Mouse (Mus musculus): ENCODE measurements around the gene Abl2.
A peak's percentile ranks its signal among the peaks of the same experiment; 100 is the strongest.
"Not testable (repeated sequence)": the region's sequence is repeated elsewhere in the genome, so short reads cannot be mapped to it uniquely, and the experiment has no call there.

Gene Abl2

DNA sequence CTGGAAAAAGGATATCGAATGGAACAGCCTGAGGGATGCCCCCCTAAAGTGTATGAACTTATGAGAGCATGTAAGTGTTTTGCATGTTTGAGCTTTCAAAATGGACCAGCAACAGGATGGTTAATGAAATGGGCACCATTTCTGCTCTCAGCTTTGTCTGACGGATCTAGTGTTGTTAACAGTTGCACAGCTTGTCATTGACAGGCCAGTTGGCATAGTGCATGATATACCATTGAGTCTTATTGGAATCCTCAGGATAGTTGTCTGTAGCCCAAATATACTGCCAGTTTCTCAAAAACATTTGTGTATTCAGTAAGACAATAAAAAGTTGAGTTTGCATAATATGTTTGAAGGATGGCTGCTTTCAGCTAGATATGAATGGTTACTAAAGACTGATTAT is 76.6 kb downstream of the Abl2 start:
- no peak for DNase-seq

DNA sequence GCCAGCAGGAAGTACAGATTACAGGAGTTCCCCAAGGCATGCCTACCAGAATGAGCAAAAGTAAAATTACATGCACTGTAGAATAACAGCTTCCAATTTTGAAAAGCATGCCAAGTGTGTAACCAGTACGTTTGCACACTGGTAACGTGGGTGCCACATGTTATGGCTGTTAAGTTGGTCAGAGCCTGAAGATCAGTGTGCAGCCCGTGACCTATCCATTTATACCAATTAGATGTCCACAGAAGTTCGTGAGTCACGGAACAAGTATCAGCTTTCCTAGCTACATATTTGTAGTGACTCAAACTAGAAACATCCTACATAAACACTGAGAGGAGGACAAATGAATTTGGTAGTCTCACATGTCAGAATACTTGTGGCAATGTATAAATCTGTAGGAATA is 80.9 kb downstream of the Abl2 start:
- no peak for DNase-seq

DNA sequence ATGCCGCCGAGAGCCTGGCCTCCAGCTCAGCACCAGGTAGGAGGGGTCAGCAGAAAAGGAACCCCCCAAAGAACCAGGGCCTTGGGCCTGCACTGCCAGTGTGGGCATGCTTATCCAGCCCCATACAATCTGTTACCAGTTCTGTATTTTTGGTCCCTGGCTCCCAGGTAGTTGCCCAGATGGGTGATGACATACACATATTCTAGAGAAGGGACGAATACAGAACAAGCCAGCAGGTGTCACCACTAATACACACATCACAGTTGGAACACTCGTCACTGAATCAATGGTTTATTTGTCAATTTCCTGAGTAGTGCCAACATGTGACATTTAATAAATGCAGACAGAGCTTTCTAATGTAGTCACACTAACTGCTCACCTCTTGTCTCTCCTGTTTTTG is 82.0 kb downstream of the Abl2 start:
- no peak for DNase-seq

DNA sequence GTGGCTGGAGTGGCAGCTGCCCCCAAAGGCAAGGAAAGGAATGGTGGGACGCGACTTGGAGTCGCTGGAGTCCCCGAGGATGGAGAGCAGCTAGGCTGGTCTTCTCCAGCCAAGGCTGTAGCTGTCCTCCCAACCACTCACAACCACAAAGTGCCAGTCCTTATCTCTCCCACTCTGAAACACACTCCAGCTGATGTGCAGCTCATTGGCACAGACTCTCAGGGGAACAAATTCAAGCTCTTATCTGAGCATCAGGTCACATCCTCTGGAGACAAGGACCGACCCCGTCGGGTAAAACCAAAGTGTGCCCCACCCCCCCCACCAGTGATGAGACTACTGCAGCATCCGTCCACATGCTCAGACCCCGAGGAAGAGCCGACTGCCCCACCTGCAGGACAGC is 83.2 kb downstream of the Abl2 start:
- no peak for DNase-seq

DNA sequence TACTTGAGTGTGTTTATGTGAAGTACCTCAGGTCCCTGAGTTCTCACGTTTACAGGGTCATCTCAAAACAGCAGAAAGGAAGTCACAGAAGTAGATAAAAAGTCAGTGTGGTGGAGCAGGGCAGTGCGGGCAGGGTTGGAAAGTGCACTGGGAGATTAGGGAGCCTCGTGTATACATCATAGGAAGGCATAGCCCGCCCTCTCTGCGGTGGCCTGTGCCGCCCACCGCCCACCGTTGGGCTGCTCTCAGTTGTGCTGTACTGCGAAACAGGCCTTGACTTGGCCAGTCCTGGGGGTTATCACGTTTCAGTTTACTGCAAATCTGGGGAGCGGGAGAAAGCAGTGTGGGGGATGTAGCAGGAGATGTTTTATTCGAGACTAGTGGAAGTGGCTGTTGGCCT is 84.2 kb downstream of the Abl2 start:
- no peak for DNase-seq

DNA sequence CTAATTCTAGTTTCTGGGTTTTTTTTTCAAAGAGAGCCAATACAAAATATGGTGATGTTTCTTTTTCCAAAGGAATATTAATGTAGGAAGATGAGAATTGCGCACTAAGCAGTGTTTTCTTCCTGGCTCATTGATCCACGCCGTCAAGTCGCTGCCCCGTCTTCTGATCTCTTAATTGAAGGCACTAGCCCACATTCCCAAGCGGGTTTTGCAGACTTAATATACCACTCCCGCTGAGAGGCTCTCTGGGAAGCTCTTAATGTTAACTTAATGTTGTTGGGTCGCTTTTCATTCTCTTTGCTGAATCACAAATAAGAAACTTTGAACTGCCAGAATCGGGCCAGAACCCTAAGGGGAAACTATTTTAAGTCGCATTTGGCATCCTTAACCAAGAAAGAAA is 85.5 kb downstream of the Abl2 start:
- no peak for DNase-seq

DNA sequence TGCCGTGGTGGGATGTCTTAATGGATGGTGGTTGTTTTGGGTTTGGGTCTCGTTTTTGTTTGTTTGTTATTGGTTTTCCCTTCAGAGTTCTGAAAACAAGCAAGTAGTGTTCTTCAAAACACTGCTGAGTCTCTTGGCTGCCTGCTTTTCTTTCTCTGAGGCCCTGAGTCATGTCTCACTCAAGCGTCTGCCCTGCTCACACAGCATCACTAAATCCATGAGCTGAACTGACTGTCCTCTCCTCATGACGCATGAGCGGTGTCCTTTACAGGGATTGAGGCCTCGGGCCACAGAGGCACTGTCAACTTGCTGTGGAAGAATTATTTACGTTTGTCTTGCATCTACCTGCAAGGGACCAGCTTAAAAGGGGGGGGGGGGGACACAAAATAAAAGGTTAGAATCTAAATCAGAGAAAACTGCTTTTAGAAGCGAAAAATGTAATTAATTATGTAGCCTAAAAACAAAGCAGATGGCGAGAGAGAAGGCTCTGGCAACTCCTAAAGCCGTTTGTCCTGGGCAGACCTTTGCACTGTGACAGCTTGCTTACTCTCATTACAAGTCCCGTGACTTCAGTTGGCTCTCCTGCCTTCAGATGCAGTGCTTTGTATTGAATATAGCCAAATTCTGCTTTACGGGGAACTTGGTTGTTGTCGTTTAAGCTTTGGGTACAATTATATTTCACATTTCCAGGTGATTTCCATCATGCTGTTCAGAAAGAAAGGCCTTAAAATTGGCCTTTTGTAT is 86.4 kb downstream of the Abl2 start:
- no peak for DNase-seq

DNA sequence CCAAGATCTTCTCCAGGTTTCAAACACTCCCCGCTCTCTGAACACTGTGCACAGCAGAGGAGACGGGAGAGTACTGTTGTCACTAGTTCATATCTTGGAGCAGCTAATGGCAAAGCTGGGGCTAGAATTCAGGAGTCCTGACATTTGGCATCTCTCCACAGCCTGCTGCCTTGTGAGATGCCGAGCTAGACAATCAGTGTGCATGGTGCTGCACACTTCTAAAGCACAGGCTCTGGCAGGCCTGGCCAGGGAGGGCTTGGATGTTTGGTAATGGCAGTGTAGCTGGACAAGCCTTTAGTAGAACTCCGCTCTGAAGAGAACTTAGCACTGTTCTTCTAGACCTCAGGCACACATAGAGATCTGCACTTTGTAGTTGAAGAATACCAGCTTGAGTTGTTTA is 87.4 kb downstream of the Abl2 start:
- no peak for DNase-seq

DNA sequence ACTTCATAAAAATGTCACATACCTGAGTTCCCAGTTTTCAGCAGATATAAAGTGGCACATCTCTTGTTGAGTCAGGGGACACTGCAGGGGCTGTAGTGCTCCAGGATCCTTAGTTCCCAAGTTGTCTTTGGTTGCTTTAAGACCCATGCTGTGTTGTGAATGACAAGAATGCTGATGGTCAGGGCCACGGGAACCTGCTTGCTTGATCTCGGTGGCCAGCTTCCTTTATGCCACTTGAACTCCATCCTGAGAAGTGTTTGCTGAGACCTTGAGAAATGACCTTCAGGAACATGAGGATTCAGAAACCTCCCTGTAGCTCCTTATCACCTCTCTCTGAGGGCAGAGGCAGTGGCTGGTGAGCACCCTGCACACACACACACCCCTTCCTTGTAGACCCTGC is 90.1 kb downstream of the Abl2 start:
- DNase-seq = no peak

DNA sequence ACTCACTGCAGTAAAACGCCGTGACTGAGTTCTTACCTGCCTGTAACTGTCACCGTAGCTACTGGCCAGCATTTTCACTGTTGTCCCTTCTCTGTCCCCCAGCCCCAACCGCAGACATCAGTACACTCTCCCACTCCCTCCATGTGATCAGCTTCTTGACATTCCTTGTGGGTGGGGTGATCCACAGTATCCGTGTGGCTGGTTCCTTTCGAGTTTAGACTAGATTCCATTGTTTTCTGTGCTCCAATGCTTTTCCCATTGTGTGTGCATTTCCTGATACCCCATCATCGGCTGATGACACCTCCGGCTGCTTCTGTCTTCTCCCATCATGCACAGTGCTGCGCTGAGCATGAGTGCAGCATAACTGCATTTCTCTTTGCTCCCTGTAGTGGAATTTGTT is 92.0 kb downstream of the Abl2 start:
- no peak for DNase-seq

DNA sequence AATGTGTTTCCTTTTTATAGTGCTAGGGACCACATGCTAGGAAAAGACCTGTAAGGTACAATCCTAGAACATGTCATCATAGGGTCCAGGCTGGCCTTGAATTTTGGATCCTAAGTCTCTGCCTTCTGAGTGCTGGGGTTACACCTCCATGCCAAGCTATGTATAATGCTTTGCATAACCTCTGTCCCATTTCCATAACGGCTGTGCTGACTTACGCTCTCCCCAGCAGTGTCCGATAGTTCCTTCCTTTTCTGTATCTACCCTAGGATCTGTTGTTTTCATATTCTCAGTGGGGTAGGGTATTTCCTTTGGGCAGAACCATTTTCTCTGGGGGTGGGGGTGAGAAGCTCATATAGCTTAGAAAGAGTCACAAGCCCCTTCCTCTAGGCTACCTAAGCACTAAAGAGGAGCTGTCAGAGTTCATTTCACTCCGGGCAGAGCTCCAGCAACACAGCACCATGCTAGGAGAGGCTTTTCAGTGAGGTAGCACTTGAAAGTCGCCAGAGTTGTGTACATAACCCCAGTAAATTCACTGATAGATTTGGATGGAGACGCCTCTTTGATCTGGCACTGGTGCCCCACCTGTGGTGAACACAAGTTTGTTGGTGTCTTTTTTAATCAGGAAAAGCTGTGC is 93.7 kb downstream of the Abl2 start:
- no peak for DNase-seq

DNA sequence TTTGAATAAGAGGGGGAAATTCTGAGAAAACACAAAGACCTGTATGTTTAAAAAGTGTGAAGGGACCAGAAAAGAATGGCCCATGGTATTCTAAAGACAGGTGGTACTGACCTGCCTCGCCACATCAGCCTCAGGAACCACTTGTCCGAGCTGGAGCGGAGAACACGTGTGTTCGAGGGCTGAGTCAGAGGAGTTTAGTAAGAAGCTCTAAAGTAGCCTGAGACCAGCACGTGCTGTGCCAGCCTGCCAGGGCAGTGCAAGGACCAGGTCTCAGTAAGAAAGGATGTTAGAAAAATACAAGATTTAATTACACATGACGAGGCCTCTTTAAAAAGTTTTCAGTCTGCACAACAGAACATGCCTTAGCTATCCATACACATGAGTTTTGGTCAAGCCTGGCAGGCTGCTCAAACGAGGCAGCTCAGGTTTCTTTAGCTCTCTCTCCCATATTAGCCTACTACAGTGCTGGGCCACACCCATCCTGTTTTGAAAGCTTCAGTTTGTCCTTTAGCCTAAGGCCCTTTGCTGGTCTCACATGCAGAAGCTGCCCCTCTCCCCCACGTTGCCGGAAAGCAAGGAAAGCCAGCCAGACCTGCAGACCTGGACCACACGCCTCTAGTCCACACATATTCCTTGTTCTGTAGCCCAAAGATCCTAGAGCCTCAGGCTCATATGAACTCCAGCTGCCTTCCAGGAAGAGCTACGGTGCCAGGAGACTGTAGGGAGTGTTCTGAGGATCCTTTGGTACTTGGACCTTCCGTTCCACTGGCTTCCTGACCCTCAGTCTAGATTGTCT is 96.3 kb downstream of the Abl2 start:
- DNase-seq = peak in 1 of 2 experiments; percentile 29

DNA sequence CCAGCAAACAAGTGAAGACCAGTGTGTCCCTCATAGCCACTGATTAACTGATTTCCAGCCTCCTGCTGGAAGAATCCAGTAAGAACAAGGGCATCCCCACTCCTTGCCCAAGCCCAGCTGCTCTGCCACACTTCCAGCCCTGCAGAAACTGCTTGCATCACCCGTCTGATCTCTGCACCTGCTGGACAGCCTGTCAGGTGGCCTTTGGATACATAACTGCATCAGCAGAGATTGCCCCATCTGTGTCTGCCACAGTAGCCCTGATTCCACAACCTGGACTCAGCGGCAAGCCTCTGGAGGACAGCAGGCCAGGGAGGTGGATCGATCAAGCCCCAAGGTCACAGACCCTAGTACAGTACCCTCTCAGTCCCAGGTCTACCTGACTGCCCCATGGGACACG is 98.9 kb downstream of the Abl2 start:
- DNase-seq = peak in 1 of 2 experiments; percentile 58

DNA sequence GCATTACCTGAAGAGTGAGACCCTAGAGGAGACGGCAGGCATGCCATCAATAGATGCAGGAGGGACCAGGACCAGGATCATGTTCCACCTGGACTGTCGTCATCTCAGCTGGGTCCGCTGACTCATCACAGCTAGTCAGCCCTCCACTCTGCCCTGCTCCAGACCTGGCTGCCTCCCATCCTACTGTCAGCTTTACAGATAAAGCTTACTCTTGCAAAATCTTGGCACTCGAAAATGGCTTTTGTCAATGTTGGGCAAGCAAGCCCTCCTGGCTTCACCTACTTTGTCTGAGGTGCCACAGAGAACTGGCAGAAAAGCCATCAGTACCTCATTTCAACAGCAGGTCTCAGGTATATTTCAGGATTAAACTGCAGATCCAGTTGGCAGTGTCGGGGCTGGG is 100.1 kb downstream of the Abl2 start:
- DNase-seq = no peak

DNA sequence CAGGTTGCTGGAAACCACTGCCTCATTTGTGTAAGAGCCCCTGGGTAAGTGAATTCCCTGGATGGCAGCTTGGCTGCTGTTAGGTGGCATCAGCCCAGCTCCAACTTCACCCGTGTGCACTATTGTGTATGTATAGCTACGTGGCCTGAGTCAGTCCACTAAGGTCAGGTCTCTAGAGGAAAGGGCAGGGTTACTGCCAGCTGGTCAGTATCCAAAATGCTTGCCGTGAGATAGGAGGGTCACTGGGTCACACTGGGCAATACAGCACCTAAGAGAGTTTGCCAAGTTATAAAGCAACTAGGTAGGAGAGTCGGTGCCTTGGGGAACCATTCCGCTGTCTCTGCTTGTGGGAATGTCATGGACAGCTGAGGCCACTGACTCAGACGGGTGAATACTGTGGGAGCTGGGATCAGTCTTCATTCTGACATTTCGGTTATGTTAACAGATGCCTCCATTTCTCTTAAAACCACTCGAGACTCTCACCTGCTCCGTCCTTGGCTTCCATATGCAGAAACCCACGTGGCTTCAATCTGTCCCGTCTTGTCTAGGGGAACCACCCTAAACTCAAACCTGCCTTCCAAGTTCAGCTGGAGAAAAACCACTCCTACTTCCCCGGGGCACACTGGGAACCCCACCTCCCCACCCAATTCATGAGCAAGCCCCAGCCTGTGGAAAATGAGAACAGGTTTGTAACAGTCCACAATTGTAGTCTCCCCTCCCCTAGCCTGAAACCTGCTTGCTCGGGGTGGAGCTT is 101.5 kb downstream of the Abl2 start:
- DNase-seq = no peak

DNA sequence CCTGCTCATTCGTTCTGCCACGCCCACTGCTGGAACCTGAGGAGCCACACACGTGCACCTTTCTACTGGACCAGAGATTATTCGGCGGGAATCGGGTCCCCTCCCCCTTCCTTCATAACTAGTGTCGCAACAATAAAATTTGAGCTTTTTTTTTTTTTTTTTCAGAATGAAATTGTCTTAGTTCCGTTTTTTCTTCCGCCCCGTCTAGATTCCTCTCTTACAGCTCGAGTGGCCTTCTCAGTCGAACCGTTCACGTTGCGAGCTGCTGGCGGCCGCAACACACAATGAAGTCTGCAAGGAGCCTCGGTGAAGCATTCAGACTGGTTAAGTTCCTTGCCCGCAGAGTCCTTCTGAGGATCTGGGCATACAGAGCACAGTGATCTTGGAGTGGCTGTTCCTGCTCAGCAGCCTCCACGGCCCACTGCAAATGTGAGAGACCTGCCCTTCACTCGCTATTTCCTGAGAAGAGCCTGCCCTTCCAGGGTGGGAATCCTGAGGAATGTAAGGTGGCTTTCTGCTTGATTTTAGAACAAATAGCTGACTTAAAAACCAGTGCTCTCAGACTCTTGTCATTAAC is 102.2 kb downstream of the Abl2 start:
- not testable (repeated sequence) for DNase-seq

DNA sequence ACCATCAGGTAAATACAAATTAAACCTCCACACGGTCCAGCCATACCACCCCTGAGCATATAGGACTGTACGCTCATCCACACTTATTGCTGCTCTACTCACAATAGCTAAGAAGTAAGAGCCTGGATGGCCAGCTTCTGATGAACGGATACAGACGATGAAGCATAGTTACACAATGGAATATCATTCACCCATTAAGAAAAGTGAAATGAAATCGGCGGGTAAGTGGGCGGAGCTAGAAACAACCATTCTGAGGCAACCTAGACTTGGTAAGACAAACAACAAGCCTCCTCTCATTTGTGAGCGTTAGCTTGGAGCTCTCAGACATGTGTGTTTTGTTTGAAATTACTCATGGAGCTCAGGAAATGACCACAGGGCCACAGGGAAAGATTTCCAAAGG is 107.2 kb downstream of the Abl2 start:
- DNase-seq = no peak

DNA sequence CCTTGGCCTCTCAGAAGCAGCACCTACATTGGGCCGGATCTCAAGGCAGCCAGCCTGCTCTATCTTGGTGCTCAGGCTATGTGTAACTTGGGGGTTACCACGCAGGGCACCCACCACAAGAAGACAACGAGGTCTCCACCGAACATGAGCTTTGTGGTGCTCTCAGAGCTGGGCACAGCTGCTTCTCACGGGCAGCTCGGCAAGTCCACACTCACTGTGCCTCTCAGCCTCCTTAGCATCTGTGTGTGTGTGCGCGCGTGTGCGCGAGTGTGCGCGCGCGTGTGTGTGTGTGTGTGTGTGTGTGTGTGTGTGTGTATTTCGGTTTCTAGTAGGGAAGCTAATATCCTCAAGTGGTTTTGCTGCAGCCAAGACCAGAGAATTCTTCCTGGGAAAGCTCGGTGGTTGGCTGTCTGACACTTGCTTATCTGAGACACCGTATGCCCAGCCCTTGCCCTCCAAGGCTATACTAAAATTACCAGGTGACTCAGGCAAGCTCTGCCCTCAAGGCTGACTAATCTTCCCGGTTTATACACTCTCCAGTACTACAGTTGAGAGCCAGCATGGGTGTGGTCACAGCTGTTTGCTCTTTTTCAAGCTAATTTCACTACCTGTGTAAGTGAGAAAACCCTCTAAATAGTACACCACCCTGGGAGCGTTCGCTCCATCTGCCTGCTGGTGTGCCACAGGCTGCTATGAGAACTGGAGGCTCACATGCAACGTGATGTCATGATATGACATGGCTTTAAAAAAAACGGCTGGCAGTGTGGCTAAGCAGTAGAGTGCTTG is 108.7 kb downstream of the Abl2 start:
- no peak for DNase-seq

DNA sequence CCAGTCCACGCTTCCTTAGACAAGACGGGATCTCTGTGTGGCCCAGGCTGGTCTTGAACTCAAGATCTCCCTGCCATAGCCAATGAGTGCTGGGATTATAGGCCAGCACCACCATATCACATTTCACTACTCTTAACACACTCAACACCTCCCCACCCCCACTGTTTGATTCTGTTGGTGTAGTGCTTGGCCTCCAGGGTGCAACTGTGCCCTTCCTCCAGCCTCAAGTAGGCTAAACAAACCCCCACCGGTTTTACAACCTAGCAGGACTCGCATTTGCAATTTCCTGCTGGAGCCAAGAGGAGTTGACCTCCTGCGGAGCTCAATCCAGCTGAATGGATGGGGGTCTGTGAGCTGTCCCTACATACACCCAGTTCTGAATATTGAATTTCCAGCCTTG is 110.0 kb downstream of the Abl2 start:
- DNase-seq = no peak

DNA sequence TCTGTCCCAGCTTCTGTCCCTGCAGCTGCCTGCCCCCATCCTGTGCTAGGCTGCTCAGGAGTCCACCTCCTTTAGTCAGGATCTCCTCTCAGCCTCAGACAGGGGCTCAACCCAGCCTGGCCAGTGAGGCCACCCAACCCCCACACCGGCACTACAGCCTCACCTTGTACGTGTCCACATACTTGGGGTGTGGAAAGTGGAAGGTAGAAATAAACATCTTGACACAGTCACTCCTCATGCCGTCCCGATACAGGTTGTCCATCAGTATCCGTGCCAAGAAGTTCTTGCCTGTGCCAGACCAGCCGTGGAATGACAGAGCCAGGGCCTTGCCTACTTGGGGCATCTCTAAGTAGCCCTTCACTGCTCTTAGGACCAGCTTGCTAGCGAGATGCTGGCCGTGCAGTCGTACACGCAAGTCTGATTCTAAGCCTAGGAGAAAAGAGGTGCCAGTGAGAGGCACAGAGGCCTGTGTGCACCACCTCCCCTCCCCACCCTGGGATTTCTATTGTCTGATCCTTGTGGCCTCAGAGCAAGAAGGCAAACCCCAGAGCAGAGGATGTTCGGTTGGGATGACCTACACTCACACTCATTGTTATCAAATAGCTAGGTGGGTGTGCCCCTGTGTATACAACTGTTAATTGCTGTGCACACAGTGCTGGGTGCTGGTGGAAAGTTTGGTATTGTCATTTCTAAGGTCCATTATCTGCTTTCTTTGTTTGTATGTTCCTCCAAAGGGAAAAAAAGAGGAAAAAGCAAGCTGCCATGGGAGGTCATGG is 110.8 kb downstream of the Abl2 start:
- DNase-seq = no peak

DNA sequence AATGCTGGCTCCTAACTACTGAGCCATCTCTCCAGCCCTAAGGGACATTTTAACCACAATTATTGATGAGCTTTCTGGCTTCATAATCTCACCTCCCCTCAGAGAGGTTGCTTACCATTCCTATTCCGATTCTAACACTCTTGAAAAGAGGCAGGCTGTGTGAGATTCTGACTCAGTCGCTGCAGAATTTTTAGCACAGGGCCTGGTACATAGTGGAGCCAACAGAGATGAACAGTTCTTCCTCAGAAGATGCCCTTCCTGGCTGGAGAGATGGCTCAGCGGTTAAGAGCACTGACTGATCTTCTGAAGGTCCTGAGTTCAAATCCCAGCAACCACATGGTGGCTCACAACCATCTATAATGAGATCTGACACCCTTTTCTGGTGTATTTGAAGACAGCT is 113.3 kb downstream of the Abl2 start:
- DNase-seq = no peak

All from kidney, postnatal 4 days (tissue).